Mouse (Mus musculus): ENCODE data around the gene Toporsl. TPM values are rescaled to one million over a fixed set of nuclear protein-coding genes. Genes with fewer than 3 reads are reported as not detected.

Gene Toporsl
- not detected for total RNA-seq (2022)

- DNase-seq (ENCODE audit: low spot score in 2 of 2), result no peak
Measured at GRCm38 (mm10) chr4:52595927-52596326, at the start of gene Toporsl. Toporsl (plus strand) TSS chr4:52596274.

DNA sequence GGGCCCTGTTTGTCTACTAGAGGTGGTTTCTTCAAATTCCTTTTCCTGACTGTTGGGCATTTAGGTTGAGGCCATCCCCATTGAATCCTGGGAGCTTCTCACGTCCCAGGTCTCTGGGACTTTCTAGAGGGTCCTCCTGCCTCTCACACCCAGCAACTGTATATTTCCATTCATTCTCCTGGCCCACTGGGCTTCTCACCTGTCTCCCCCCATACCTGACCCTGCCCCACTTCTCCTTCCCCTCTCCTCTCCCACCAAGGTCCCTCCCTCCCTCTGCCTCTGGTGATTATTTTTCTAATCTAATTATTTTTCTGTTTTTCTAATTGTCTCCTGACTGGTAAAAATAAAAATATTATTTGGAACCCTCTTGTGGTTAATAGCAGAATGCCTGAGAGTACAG lies 38.4 kb upstream of the Toporsl start:
- DNase-seq (ENCODE audit: low spot score in 2 of 2), result no peak

GRCm38 (mm10) chr4:52558080-52558479 lies 38.0 kb upstream of the Toporsl start:
- no peak for DNase-seq (ENCODE audit: low spot score in 2 of 2)

- DNase-seq (ENCODE audit: low spot score in 2 of 2), result no peak
Measured at GRCm38 (mm10) chr4:52563859-52564258, 32.2 kb upstream of the Toporsl start.

- no peak for DNase-seq (ENCODE audit: low spot score in 2 of 2)
Measured at GRCm38 (mm10) chr4:52586194-52586734, 9.8 kb upstream of the Toporsl start.

DNA sequence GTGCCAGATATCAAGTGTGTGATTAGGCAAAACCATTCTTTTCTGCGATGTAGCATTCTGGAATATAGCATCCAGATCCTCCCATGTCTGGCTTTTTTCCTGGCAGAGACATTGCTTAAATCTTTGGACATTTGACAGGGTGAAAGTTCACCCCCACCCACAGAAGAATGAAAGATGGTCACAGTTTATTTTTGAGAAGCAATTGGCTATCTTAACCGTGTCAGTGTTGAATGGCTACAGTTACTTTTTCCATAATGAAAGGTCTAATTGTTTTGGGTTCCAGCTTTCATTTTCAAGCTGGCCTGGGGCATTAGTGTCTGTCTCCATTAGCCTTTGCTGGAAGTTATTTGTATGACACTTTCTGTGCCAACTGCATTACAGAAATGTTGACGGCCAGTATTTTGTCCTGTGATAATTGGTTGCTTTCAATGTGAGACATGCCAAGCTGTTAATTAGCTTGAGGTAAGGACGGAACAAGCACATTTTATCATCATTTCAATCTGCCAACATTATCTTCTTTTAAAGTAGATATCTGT lies 2.2 kb upstream of the Toporsl start:
- DNase-seq (ENCODE audit: low spot score in 2 of 2), result no peak

- no peak for DNase-seq (ENCODE audit: low spot score in 2 of 2)
Measured at GRCm38 (mm10) chr4:52594632-52595031, 1.4 kb upstream of the Toporsl start.

DNA sequence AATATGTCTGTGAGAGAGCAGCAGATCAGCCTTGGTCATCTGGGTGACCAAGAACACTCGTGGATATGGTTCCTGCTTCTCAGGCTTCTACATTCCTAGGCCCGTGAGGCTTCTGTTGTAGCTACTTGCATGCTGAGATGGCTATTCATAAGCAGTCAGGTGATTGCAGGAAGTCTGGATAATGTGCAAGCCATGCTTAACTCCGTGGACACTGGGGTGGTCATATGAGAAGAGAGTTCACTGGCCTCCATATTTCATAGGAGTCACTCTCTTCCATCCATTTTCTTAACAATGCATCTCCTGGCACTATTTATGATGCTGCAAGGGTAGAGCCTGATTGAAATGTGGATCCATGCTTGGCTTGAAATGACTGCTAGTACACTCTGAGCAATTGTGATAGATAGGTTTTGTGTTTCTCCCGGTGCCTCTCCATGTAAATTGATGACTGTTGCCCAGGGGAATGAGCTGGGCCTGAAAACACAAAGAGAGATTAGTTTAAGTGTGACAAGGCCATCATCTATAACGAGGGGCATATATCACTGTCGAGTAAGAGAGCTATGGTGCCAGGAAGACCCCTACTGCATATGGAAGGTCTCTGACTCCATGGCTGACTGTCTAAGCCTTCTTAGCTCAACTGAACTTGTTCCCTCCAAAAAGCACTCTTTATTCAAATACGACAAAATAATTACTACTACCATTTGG lies 2.3 kb downstream of the Toporsl start:
- no peak for DNase-seq (ENCODE audit: low spot score in 2 of 2)

DNA sequence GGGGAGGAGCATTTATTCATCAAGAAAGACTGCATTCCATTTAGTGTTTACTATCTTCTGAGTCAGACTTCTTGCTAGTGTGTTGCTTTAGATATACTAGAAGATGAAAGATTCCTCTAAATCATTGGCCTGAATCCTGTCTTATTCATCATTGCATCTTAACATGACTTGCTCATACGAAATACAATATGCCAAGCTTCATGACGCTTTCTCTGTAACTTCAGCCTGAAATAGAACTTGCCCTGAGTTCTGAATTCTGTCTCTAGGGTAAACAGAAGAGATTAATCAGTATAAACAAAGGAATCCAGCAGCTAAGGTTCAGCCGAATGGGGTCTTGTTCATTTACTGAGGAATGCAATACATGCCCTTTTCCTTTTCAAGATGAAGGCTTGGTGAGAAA lies 10.8 kb downstream of the Toporsl start:
- DNase-seq (ENCODE audit: low spot score in 2 of 2), result no peak

- DNase-seq (ENCODE audit: low spot score in 2 of 2), result no peak
Measured at GRCm38 (mm10) chr4:52634986-52635385, 38.9 kb downstream of the Toporsl start.

DNA sequence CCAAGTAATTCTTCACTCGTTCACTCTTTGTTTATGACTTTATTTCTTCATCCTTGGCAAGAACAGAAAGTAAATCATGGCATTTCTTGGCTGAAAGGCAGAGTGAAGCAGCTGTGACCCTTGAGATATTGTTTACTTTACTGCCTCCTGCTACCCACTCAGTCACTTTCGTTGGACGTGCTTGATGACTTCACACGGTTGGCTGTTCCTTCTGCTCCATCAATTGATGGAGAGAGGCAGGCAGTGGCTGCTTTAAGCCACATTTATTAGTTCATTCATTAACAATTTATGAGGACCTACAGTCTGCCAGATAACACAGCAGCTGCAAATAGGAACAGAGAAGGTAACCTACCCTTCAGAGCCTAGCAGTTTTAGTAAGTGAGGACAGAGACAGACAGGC lies 51.7 kb downstream of the Toporsl start:
- no peak for DNase-seq (ENCODE audit: low spot score in 2 of 2)

- no peak for DNase-seq (ENCODE audit: low spot score in 2 of 2)
Measured at GRCm38 (mm10) chr4:52659701-52660100, 63.6 kb downstream of the Toporsl start.

DNA sequence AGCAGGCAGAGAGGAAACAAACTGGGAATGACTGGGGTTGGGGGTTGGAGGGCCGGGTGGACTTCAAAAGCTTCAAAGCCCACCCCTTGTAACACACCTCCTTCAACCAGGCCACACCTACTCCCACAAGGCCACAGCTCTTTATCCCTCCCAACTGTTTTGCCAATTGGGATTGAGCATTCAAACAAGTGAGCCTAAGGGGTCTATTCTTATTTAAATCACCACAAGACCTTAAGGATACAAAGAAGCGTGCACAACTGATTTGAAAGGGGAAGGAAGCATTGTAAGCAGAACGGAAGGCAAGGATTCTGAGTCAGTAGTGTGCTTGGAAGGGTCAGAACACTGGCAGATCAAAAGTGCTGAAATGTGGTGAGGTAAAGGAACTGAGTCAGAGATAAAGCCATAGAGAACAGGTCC lies 64.6 kb downstream of the Toporsl start:
- DNase-seq (ENCODE audit: low spot score in 2 of 2), result no peak

DNA sequence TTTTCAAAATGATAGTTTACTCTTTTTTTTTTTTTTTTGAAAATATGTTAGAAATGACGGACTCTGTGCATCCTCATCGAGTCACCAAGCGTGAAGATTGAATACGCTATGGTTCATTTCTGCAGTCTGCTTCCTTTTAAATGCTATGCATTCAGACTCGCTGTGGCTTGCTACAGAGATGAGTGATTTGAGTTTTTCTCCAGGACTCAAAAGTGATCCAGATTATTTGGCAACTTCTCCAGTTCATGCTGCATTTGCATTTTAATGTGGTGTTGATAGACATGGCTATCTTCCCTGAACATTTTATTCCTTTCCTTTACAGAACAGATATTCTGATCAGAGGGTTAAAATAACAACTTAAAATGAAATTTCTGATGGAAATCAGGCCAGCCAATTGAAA lies 65.2 kb downstream of the Toporsl start:
- no peak for DNase-seq (ENCODE audit: low spot score in 2 of 2)

Other genes starting within 250 kb of the Toporsl start
- 10 to 100 TPM; 10.1 to 13.8 (median 11.1) TPM for gene Smc2, start 157.0 kb upstream of the Toporsl start, total RNA-seq (2022)
- gene Vma21-ps, start 99.0 kb upstream of the Toporsl start, total RNA-seq (2022), result not detected
- gene Olfr275, start 218.3 kb downstream of the Toporsl start, total RNA-seq (2022), result not detected

Measured in layer of hippocampus, adult 8-10 months (tissue).